Mouse (Mus musculus) lung, embryonic 14.5 days (tissue): ENCODE results near the gene Ascl5. TPM values are rescaled to one million over a fixed set of nuclear protein-coding genes. Genes with fewer than 3 reads are reported as not detected.

Source experiments
- ATAC-seq: fragments of 200-750 bp; cut with Nextera tagmentation; 2 replicates; pipeline ENCODE4 v1.8.0; 2017; ENCODE audit warnings: mild to moderate bottlenecking, moderate TSS enrichment, moderate library complexity; ENCODE audit not compliant: insufficient read depth
- DNase-seq: peaks from one replicate; pipeline ENCODE4 v3.0.0-alpha.2; 2015
- H3K27ac ChIP-seq: fragments of 300-500 bp; sonication (generic); 2 replicates; pipeline ENCODE4 v1.5.1; 2014; ENCODE audit warnings: low read depth, mild to moderate bottlenecking, moderate library complexity
- H3K27me3 ChIP-seq: fragments of 300-500 bp; sonication (generic); 2 replicates; pipeline ENCODE4 v1.6.1; 2014; ENCODE audit warnings: low read length, control low read depth; ENCODE audit not compliant: insufficient read depth
- H3K36me3 ChIP-seq: fragments of 300-500 bp; sonication (generic); 2 replicates; pipeline ENCODE4 v1.6.1; 2014; ENCODE audit warnings: control low read depth; ENCODE audit not compliant: insufficient read depth
- H3K4me1 ChIP-seq: fragments of 300-500 bp; sonication (generic); 2 replicates; pipeline ENCODE4 v1.6.1; 2014; ENCODE audit warnings: antibody characterized with exemption, control low read depth; ENCODE audit not compliant: insufficient read depth
- H3K4me2 ChIP-seq: fragments of 300-500 bp; sonication (generic); 2 replicates; pipeline ENCODE4 v1.6.1; 2014; ENCODE audit warnings: mild to moderate bottlenecking
- H3K4me3 ChIP-seq: fragments of 300-500 bp; sonication (generic); 2 replicates; pipeline ENCODE4 v1.5.1; 2014; ENCODE audit warnings: low read depth, low read length
- H3K9ac ChIP-seq: fragments of 300-500 bp; sonication (generic); 2 replicates; pipeline ENCODE4 v1.6.1; 2014
- H3K9me3 ChIP-seq: fragments of 300-500 bp; sonication (generic); 2 replicates; pipeline ENCODE4 v1.6.1; 2016; ENCODE audit warnings: low read depth, low read length, control low read depth
- CTCF ChIP-seq: IDR thresholded peaks from 2 replicates; pipeline ENCODE4 v1.5.1; 2016; ENCODE audit warnings: antibody characterized with exemption, low read depth
- WGBS: fragments of 180-500 bp; shearing (Covaris S2); extraction: QIAGEN DNeasy Blood & Tissue Kit; methylation state at CpG from one replicate; pipeline ENCODE4 v1.1.7; 2014; 5-methylcytosine and 5-hydroxymethylcytosine counted together
- polyA plus RNA-seq: library from polyadenylated mRNA; unstranded; fragments of >200 nt; fragmentation: Nextera tagmentation; extraction: Ambion mirVana; gene quantifications from 2 replicates; pipeline ENCODE4 v1.2.1, GENCODE M21; 2014

The Ascl5 gene
- not detected in 2 replicates for polyA plus RNA-seq

- TF ChIP-seq CTCF = no peak
- Histone ChIP-seq H3K4me3 (peak within 1 kb of the TSS; percentile 28), H3K4me2 (peak within 1 kb of the TSS; percentile 55), H3K27ac (no peak within 1 kb of the TSS), H3K27me3 (peaks cover 32% of the 10 kb centered on the region), H3K9me3 (no peaks in the 10 kb centered on the region), H3K4me1 (no peaks in the 10 kb centered on the region), H3K36me3 (no peaks in the 10 kb centered on the region), H3K9ac (no peak within 1 kb of the TSS)
- no peak for ATAC-seq
- WGBS = 20% methylated on average over 29 of the region's 29 CpGs
- no peak for DNase-seq
Measured at GRCm38 (mm10) chr1:136050312-136051012, at the start of gene Ascl5. Gene Ascl5, plus strand, starts transcription at chr1:136050804.

- no peak for TF ChIP-seq CTCF
- Histone ChIP-seq H3K36me3 (no peaks in the 10 kb centered on the region), H3K4me3 (no peak overlapping the region), H3K4me2 (no peak overlapping the region), H3K4me1 (no peaks in the 10 kb centered on the region), H3K27me3 (no peaks in the 10 kb centered on the region), H3K27ac (no peak overlapping the region), H3K9ac (no peak overlapping the region), H3K9me3 (no peaks in the 10 kb centered on the region)
- ATAC-seq = no peak
- DNase-seq = no peak
- 55% methylated on average over 2 of the region's 2 CpGs for WGBS
Measured at GRCm38 (mm10) chr1:136001438-136001837, 49.2 kb upstream of the Ascl5 start.

DNA sequence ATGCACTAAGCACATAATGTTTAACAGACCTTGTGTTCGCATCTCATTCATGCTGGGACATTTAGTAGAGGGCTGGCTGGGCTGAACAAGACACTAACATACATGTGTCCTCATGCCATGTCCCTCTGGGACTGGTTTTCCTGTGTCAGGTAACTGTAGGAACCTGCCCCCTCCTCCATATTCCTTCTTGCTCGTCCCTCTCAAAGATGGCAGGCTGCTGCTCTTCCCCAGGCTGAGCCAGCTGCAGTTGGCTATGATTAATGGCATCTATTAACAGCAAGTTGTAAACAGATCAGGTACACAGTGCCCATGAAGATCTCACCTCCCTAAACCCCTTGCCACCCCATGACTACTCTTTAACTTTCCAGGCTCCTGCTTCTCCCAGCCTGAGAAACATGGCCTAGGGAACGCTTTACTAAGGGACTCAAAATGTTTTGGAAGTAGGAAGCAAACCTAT is 44.3 kb upstream of the Ascl5 start, which contains the start of gene Igfn1:
TSS of gene Igfn1 (minus strand) at position 51 of the 457 bp plus-strand sequence.
- H3K27ac ChIP-seq = no peak within 1 kb of the TSS
- H3K4me1 ChIP-seq = no peaks in the 10 kb centered on the region
- H3K36me3 ChIP-seq = no peaks in the 10 kb centered on the region
- H3K4me2 ChIP-seq = peak within 1 kb of the TSS; percentile 78
- H3K9ac ChIP-seq = no peak within 1 kb of the TSS
- H3K27me3 ChIP-seq = peaks cover 11% of the 10 kb centered on the region; the same call in 1 of the 2 replicates
- no peak for TF ChIP-seq CTCF
- peak within 1 kb of the TSS; percentile 43; the same call in 1 of the 2 replicates for H3K4me3 ChIP-seq
- DNase-seq (no peak), ATAC-seq (no peak)
- WGBS = 77% methylated on average over 3 of the region's 3 CpGs
- H3K9me3 ChIP-seq = no peaks in the 10 kb centered on the region

GRCm38 (mm10) chr1:136007211-136008158 is 43.1 kb upstream of the Ascl5 start, which contains the start of gene Tmem9:
Gene Tmem9, plus strand, starts transcription at chr1:136008150.
- peaks cover 11% of the 10 kb centered on the region; the same call in 1 of the 2 replicates for H3K27me3 ChIP-seq
- peak within 1 kb of the TSS; percentile 30; the same call in 1 of the 2 replicates for H3K9ac ChIP-seq
- H3K4me3 ChIP-seq = peak within 1 kb of the TSS; percentile 43
- H3K36me3 ChIP-seq = no peaks in the 10 kb centered on the region
- ATAC-seq (peak; percentile 94), DNase-seq (peak; percentile 85)
- H3K9me3 ChIP-seq = no peaks in the 10 kb centered on the region
- no peak within 1 kb of the TSS for H3K27ac ChIP-seq
- no peak for TF ChIP-seq CTCF
- no peaks in the 10 kb centered on the region for H3K4me1 ChIP-seq
- WGBS = 2% methylated on average over 37 of the region's 37 CpGs
- peak within 1 kb of the TSS; percentile 78 for H3K4me2 ChIP-seq

GRCm38 (mm10) chr1:136008159-136008533 is 42.5 kb upstream of the Ascl5 start:
- Histone ChIP-seq H3K4me2 (peak overlapping the region; percentile 78), H3K36me3 (no peaks in the 10 kb centered on the region), H3K27ac (no peak overlapping the region), H3K9me3 (no peaks in the 10 kb centered on the region), H3K4me1 (no peaks in the 10 kb centered on the region), H3K27me3 (peaks cover 11% of the 10 kb centered on the region; the same call in 1 of the 2 replicates), H3K4me3 (peak overlapping the region; percentile 43), H3K9ac (no peak overlapping the region)
- ATAC-seq (peak; percentile 67), DNase-seq (no peak)
- WGBS = 15% methylated on average over 8 of the region's 8 CpGs
- no peak for TF ChIP-seq CTCF

- Histone ChIP-seq H3K9me3 (no peaks in the 10 kb centered on the region), H3K9ac (no peak overlapping the region), H3K4me3 (no peak overlapping the region), H3K27ac (no peak overlapping the region), H3K27me3 (peaks cover 11% of the 10 kb centered on the region; the same call in 1 of the 2 replicates), H3K4me2 (no peak overlapping the region), H3K36me3 (no peaks in the 10 kb centered on the region), H3K4me1 (no peaks in the 10 kb centered on the region)
- 92% methylated on average over 4 of the region's 4 CpGs for WGBS
- no peak for ATAC-seq
- DNase-seq = no peak
- TF ChIP-seq CTCF = no peak
Measured at GRCm38 (mm10) chr1:136010247-136010646, 40.4 kb upstream of the Ascl5 start.
